Mouse (Mus musculus) limb, embryonic 15.5 days (tissue): ENCODE measurements around the gene Tmem95. TPM values are rescaled to one million over a fixed set of nuclear protein-coding genes. Genes with fewer than 3 reads are reported as not detected.

Experiments used
- ATAC-seq: fragments of 200-750 bp; cut with Nextera tagmentation; 2 replicates; pipeline ENCODE4 v1.8.0; 2017; ENCODE audit warnings: low read depth, moderate TSS enrichment; ENCODE audit not compliant: insufficient number of reproducible peaks, low FRiP score, low TSS enrichment
- H3K27ac ChIP-seq: fragments of 300-500 bp; sonication (generic); 2 replicates; pipeline ENCODE4 v1.5.1; 2015; ENCODE audit warnings: moderate library complexity, mild to moderate bottlenecking, inconsistent platforms
- H3K27me3 ChIP-seq: fragments of 300-500 bp; sonication (generic); 2 replicates; pipeline ENCODE4 v1.6.1; 2015; ENCODE audit warnings: inconsistent platforms
- H3K36me3 ChIP-seq: fragments of 300-500 bp; sonication (generic); 2 replicates; pipeline ENCODE4 v1.6.1; 2015; ENCODE audit warnings: inconsistent platforms
- H3K4me1 ChIP-seq: fragments of 300-500 bp; sonication (generic); 2 replicates; pipeline ENCODE4 v1.6.1; 2015; ENCODE audit warnings: inconsistent platforms
- H3K4me2 ChIP-seq: fragments of 300-500 bp; sonication (generic); 2 replicates; pipeline ENCODE4 v1.6.1; 2015; ENCODE audit warnings: mild to moderate bottlenecking, inconsistent platforms
- H3K4me3 ChIP-seq: fragments of 300-500 bp; sonication (generic); 2 replicates; pipeline ENCODE4 v1.5.1; 2015; ENCODE audit warnings: mild to moderate bottlenecking, inconsistent platforms
- H3K9ac ChIP-seq: fragments of 300-500 bp; sonication (generic); 2 replicates; pipeline ENCODE4 v1.6.1; 2015; ENCODE audit warnings: inconsistent platforms
- H3K9me3 ChIP-seq: fragments of 300-500 bp; sonication (generic); 2 replicates; pipeline ENCODE4 v1.6.1; 2016; ENCODE audit warnings: inconsistent platforms
- WGBS: fragments of 180-500 bp; shearing (Covaris S2); methylation state at CpG from one replicate; pipeline ENCODE4 v1.1.7; 2015; 5-methylcytosine and 5-hydroxymethylcytosine counted together
- microRNA-seq: library from miRNA; unstranded; fragments of <30 nt; microRNA quantifications from one replicate; pipeline ENCODE4, GENCODE M21; 2016
- polyA plus RNA-seq: library from polyadenylated mRNA; unstranded; fragments of >200 nt; fragmentation: Nextera tagmentation; extraction: Ambion mirVana; gene quantifications from 2 replicates; pipeline ENCODE4 v1.2.1, GENCODE M21; 2015

The Tmem95 gene
- polyA plus RNA-seq, 1 experiment from 2014 or later = 0.31 TPM

DNA sequence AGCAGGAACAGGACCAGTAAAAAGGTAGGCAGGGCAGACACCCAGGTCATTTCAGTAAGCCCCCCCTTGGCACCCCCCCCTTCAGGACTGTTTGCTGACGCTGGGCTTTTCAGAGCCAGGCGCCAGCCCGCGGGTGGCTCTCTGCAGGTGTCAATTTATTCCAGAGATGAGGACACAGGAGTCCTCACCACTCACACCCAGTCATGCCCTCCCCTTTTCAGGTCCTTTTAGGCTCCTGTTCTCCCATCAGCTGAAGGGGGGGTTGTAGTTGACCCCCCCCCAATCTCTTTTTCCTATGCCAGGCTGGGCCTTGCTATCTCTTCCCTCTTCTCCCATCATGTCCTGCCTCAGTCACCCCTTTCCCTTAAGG lies 41.9 kb downstream of the Tmem95 start:
- Histone ChIP-seq H3K27ac (no peak overlapping the region), H3K27me3 (no peaks in the 10 kb centered on the region), H3K4me3 (peak overlapping the region; percentile 70), H3K9me3 (no peaks in the 10 kb centered on the region), H3K9ac (0 out of 2 replicates have a peak overlapping the region, but pooled peaks have one; percentile 4), H3K36me3 (peaks cover 12% of the 10 kb centered on the region), H3K4me1 (peaks cover 43% of the 10 kb centered on the region), H3K4me2 (peak overlapping the region; percentile 89)
- WGBS = 11% methylated on average over 4 of the region's 4 CpGs
- no peak for ATAC-seq

DNA sequence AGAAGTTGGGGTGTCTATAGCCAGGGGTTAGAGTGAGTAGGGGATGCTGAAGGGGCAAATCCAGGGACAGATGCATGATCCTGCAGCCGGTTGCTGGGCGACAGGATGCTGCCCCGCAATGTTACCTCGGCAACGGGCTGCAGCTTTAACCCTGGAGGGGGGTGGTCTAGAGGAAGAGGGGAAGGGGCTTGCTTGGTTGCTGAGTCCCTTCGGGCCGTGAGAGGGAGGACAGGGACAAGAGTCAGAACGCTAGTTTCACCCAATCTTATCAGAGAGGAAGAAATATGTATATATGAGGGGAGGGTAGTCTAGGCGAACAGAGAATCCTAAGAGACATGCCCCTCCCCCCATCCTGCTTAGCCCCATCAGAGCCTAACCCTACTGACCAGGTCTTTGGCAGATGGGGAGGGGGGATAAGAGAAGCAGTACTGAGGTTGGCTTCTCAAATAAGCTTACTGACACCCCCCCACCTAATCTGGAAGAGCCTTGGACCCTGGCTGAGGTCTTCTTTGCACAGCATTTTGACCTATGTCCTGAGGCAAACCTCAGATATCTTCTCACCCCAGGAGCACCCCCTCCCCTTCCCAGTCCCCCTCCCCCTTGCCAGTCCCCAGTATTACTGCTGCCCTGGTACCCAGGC lies 42.4 kb downstream of the Tmem95 start:
- H3K4me1 ChIP-seq = peaks cover 43% of the 10 kb centered on the region
- H3K9me3 ChIP-seq = no peaks in the 10 kb centered on the region
- peak overlapping the region; percentile 70 for H3K4me3 ChIP-seq
- H3K36me3 ChIP-seq = peaks cover 12% of the 10 kb centered on the region
- 18% methylated on average over 9 of the region's 9 CpGs for WGBS
- H3K27ac ChIP-seq = no peak overlapping the region
- ATAC-seq = no peak
- H3K4me2 ChIP-seq = peak overlapping the region; percentile 89
- H3K9ac ChIP-seq = peak overlapping the region; percentile 4; the same call in 1 of the 2 replicates
- no peaks in the 10 kb centered on the region for H3K27me3 ChIP-seq

DNA sequence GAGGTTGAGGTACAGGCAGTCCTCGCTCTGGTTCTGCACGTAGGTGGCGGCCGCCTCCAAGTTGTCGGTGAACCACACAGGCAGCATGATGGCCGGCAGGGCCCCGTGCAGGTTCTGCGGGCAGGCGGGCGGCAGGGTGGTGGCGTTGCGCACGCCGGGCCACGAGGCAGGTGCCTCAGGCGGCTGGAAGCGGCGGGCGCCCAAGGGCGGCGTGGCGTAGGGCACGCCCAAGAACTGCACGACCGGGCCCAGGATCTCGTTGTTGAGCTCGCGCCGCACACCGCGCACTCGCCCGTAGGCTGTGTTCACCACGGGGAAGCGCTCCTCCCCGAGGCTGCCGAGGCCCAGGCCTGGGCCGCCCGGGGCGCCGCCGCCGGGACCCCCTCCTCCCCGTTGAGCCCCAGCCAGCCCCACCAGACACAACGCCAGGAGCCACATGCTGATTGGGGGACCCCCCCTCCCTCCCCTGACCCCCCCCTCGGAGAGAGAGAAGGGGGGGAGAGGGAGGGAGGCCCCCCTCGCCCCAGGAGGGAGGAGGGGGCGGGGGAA lies 43.7 kb downstream of the Tmem95 start:
- H3K9me3 ChIP-seq = no peaks in the 10 kb centered on the region
- peak overlapping the region; percentile 45 for H3K4me3 ChIP-seq
- peak overlapping the region; percentile 50; the same call in 1 of the 2 replicates for H3K9ac ChIP-seq
- H3K27me3 ChIP-seq = no peaks in the 10 kb centered on the region
- H3K36me3 ChIP-seq = peaks cover 16% of the 10 kb centered on the region
- peak overlapping the region; percentile 11; the same call in 1 of the 2 replicates for H3K27ac ChIP-seq
- H3K4me1 ChIP-seq = peaks cover 40% of the 10 kb centered on the region
- WGBS = 9% methylated on average over 28 of the region's 48 CpGs
- ATAC-seq = no peak
- peak overlapping the region; percentile 89 for H3K4me2 ChIP-seq

DNA sequence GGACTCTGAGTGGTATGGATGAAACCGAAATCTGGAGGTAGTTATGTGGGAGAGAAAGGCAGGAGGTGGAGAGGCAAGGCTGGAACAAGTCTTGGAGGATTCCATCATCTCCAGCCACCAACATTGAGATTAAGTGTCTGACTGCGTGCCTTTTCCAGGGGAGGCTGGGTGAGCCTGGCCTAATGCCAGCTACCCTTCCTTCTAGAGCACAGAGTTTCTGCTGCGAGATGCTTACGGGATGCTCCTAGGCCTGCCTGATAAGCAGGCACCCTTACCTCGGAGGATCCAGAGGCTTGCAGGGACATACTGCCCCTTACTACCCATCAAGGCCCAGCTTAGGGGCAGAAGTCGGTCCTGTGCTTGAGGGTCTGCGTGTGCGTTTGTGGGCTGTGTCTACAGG lies 44.3 kb downstream of the Tmem95 start:
- Histone ChIP-seq H3K4me2 (peak overlapping the region; percentile 89), H3K9me3 (no peaks in the 10 kb centered on the region), H3K4me3 (peak overlapping the region; percentile 45), H3K4me1 (peaks cover 37% of the 10 kb centered on the region), H3K36me3 (peaks cover 20% of the 10 kb centered on the region), H3K27ac (no peak overlapping the region), H3K27me3 (no peaks in the 10 kb centered on the region), H3K9ac (peak overlapping the region; percentile 50; the same call in 1 of the 2 replicates)
- no peak for ATAC-seq
- 54% methylated on average over 8 of the region's 8 CpGs for WGBS

DNA sequence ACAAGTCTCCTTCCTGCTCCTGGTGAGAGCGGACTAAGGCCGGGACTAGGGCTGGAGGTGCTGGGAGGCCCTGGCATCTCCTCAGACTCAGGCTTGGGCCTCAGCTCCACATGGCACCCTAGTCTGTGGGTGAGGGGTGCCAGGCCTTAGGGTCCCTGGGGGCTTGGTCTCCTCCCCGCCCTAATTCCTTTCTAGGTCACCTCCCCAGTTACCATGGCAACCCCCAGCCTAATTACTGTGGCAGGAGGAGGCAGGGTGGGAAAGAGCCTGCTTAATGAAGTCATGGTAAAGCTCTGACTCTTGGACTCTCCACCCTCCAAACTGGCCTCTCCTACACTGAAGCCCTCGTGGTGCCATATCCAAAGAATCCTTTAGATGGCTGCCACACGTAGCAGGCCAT lies 49.0 kb downstream of the Tmem95 start:
- Histone ChIP-seq H3K27me3 (no peaks in the 10 kb centered on the region), H3K36me3 (peaks cover 62% of the 10 kb centered on the region), H3K4me2 (no peak overlapping the region), H3K4me3 (no peak overlapping the region), H3K27ac (no peak overlapping the region), H3K4me1 (peaks cover 4% of the 10 kb centered on the region), H3K9me3 (no peaks in the 10 kb centered on the region), H3K9ac (no peak overlapping the region)
- ATAC-seq = no peak
- WGBS = 70% methylated on average over 5 of the region's 5 CpGs

Small RNAs within 50 kb of the gene (microRNA-seq; reads per million reads assigned to microRNA genes)
- not detected for gene Mir6924

Other genes starting within 250 kb of the Tmem95 start
- 26.8 and 27.1 TPM in 2 replicates for gene Fxr2, start 245.0 kb downstream of the Tmem95 start, polyA plus RNA-seq
- 3.2 and 4.8 TPM in 2 replicates for gene Sox15, start 222.7 kb downstream of the Tmem95 start, polyA plus RNA-seq
- gene Mpdu1, start 215.4 kb downstream of the Tmem95 start, polyA plus RNA-seq = 58.9 and 63.9 TPM in 2 replicates
- 18.2 and 24.1 TPM in 2 replicates for gene Cd68, start 211.9 kb downstream of the Tmem95 start, polyA plus RNA-seq
- gene Eif4a1, start 205.6 kb downstream of the Tmem95 start, polyA plus RNA-seq = 443 and 469 TPM in 2 replicates
- 87.5 and 87.9 TPM in 2 replicates for gene Senp3, start 195.9 kb downstream of the Tmem95 start, polyA plus RNA-seq
- 0.73 and 0.87 TPM in 2 replicates for gene Tnfsf13, start 192.2 kb downstream of the Tmem95 start, polyA plus RNA-seq
- 10.8 and 12.9 TPM in 2 replicates for gene Tnfsf12, start 182.2 kb downstream of the Tmem95 start, polyA plus RNA-seq
- 4.8 and 5.7 TPM in 2 replicates for gene Tnfsfm13, start 181.9 kb downstream of the Tmem95 start, polyA plus RNA-seq
- 20.0 and 20.9 TPM in 2 replicates for gene Polr2a, start 119.4 kb downstream of the Tmem95 start, polyA plus RNA-seq
- gene Slc35g3, start 116.0 kb downstream of the Tmem95 start, polyA plus RNA-seq = 0.09 and 0.15 TPM in 2 replicates
- 5.1 and 5.4 TPM in 2 replicates for gene Zbtb4, start 112.1 kb downstream of the Tmem95 start, polyA plus RNA-seq
- 18.6 and 30.0 TPM in 2 replicates for gene Chrnb1, start 82.1 kb downstream of the Tmem95 start, polyA plus RNA-seq
- gene Fgf11, start 76.2 kb downstream of the Tmem95 start, polyA plus RNA-seq = 3.4 and 3.9 TPM in 2 replicates
- 8.1 and 8.9 TPM in 2 replicates for gene Tmem102, start 72.4 kb downstream of the Tmem95 start, polyA plus RNA-seq
- gene Gm39566, start 62.7 kb downstream of the Tmem95 start, polyA plus RNA-seq = not detected in 2 replicates
- not detected in 2 replicates for gene Spem2, start 59.6 kb downstream of the Tmem95 start, polyA plus RNA-seq
- 0.28 TPM in 1 of 2 replicates, not detected in the other for gene Spem1, start 55.8 kb downstream of the Tmem95 start, polyA plus RNA-seq
- 7.6 and 8.7 TPM in 2 replicates for gene Nlgn2, start 40.2 kb downstream of the Tmem95 start, polyA plus RNA-seq
- 325 and 365 TPM in 2 replicates for gene Tmem256, start 39.5 kb downstream of the Tmem95 start, polyA plus RNA-seq
- 132 and 134 TPM in 2 replicates for gene Plscr3, start 31.6 kb downstream of the Tmem95 start, polyA plus RNA-seq
- 4.1 and 5.0 TPM in 2 replicates for gene Tnk1, start 19.3 kb downstream of the Tmem95 start, polyA plus RNA-seq
- gene Kctd11, start 3.4 kb upstream of the Tmem95 start, polyA plus RNA-seq = 20.5 TPM in 2 replicates
- 2.7 and 3.1 TPM in 2 replicates for gene Acap1, start 17.5 kb upstream of the Tmem95 start, polyA plus RNA-seq
- 7.6 and 8.4 TPM in 2 replicates for gene 2810408A11Rik, start 23.0 kb upstream of the Tmem95 start, polyA plus RNA-seq
- gene Neurl4, start 23.1 kb upstream of the Tmem95 start, polyA plus RNA-seq = 7.1 and 7.3 TPM in 2 replicates
- 71.5 and 77.1 TPM in 2 replicates for gene Gps2, start 35.9 kb upstream of the Tmem95 start, polyA plus RNA-seq
- gene Eif5a, start 43.9 kb upstream of the Tmem95 start, polyA plus RNA-seq = 1,601 and 1,681 TPM in 2 replicates
- 3.6 and 4.6 TPM in 2 replicates for gene Ybx2, start 57.8 kb upstream of the Tmem95 start, polyA plus RNA-seq
- 23.0 and 23.5 TPM in 2 replicates for gene Slc2a4, start 70.2 kb upstream of the Tmem95 start, polyA plus RNA-seq
- 8.1 and 13.1 TPM in 2 replicates for gene Cldn7, start 86.8 kb upstream of the Tmem95 start, polyA plus RNA-seq
- gene Ctdnep1, start 103.1 kb upstream of the Tmem95 start, polyA plus RNA-seq = 24.6 and 32.0 TPM in 2 replicates
- 111 and 119 TPM in 2 replicates for gene Elp5, start 104.5 kb upstream of the Tmem95 start, polyA plus RNA-seq
- gene Gabarap, start 113.1 kb upstream of the Tmem95 start, polyA plus RNA-seq = 545 and 568 TPM in 2 replicates
- 72.2 and 81.6 TPM in 2 replicates for gene Phf23, start 117.8 kb upstream of the Tmem95 start, polyA plus RNA-seq
- gene Dvl2, start 122.6 kb upstream of the Tmem95 start, polyA plus RNA-seq = 42.2 and 43.1 TPM in 2 replicates
- gene Acadvl, start 137.4 kb upstream of the Tmem95 start, polyA plus RNA-seq = 92.2 and 100 TPM in 2 replicates
- 9.6 and 10.7 TPM in 2 replicates for gene Dlg4, start 138.9 kb upstream of the Tmem95 start, polyA plus RNA-seq
- 0.93 and 1.1 TPM in 2 replicates for gene Asgr1, start 176.1 kb upstream of the Tmem95 start, polyA plus RNA-seq
- gene Asgr2, start 214.6 kb upstream of the Tmem95 start, polyA plus RNA-seq = 0.54 and 0.83 TPM in 2 replicates